Mouse (Mus musculus) liver, embryonic 14.5 days (tissue): ENCODE measurements at regions not wholly inside any gene's neighbourhood (a gene's known extent, or its start where the extent isn't known, plus 50 kb on each side); places are given as distances from the start of the nearest gene placed in this dataset.

Source experiments
- ATAC-seq: fragments of 200-750 bp; cut with Nextera tagmentation; 2 replicates; pipeline ENCODE4 v1.8.0; 2017; ENCODE audit warnings: moderate number of reproducible peaks, mild to moderate bottlenecking, moderate library complexity; ENCODE audit not compliant: insufficient read depth
- DNase-seq, 3 experiments: peaks; one replicate each; pipeline ENCODE4 v3.0.0-alpha.2; 2012 to 2013; ENCODE audit warnings: low read depth in 3 of 3, low spot score in 3 of 3
- H3K27ac ChIP-seq: fragments of 300-500 bp; sonication (generic); 2 replicates; pipeline ENCODE4 v1.5.1; 2014; ENCODE audit warnings: moderate library complexity, mild to moderate bottlenecking, control low read depth, inconsistent platforms
- H3K27me3 ChIP-seq: fragments of 300-500 bp; sonication (generic); 2 replicates; pipeline ENCODE4 v1.6.1; 2014; ENCODE audit warnings: mild to moderate bottlenecking, low read length, moderate library complexity; ENCODE audit not compliant: control insufficient read depth, insufficient read depth
- H3K36me3 ChIP-seq: fragments of 300-500 bp; sonication (generic); replicated peaks from 2 replicates; pipeline ENCODE4 v1.6.1; 2014; ENCODE audit warnings: low read depth; ENCODE audit not compliant: control insufficient read depth, insufficient read depth
- H3K4me1 ChIP-seq, 2 experiments: fragments of 200-500 bp in 1 of 2; fragments of 300-500 bp in 1 of 2; sonication (generic) in 1 of 2; replicated peaks; 2 replicates each; pipeline ENCODE4 v1.6.1; 2012 to 2014; ENCODE audit warnings: antibody characterized with exemption in 1 of 2, inconsistent platforms in 1 of 2, low read length in 1 of 2; ENCODE audit not compliant: control insufficient read depth in 2 of 2, insufficient read depth in 2 of 2
- H3K4me2 ChIP-seq: fragments of 300-500 bp; sonication (generic); 2 replicates; pipeline ENCODE4 v1.6.1; 2014; ENCODE audit warnings: low read depth, mild to moderate bottlenecking, control low read depth, moderate library complexity
- H3K4me3 ChIP-seq, 2 experiments: fragments of 200-500 bp in 1 of 2; fragments of 300-500 bp in 1 of 2; sonication (generic) in 1 of 2; 2 replicates each; pipeline ENCODE4 v1.5.1; 2012 to 2014; ENCODE audit warnings: low read depth in 2 of 2, low read length in 2 of 2, mild to moderate bottlenecking in 2 of 2, control low read depth in 1 of 2, inconsistent platforms in 1 of 2, moderate library complexity in 1 of 2; ENCODE audit not compliant: insufficient read depth in 1 of 2
- H3K9ac ChIP-seq: fragments of 300-500 bp; sonication (generic); replicated peaks from 2 replicates; pipeline ENCODE4 v1.6.1; 2014; ENCODE audit warnings: mild to moderate bottlenecking, control low read depth, moderate library complexity
- H3K9me3 ChIP-seq: fragments of 300-500 bp; sonication (generic); 2 replicates; pipeline ENCODE4 v1.6.1; 2016; ENCODE audit warnings: low read length, mixed read lengths; ENCODE audit not compliant: control insufficient read depth
- CTCF ChIP-seq: IDR thresholded peaks from 2 replicates; pipeline ENCODE4 v1.5.1; 2016; ENCODE audit warnings: antibody characterized with exemption, low read depth, control low read depth
- EP300 ChIP-seq: IDR thresholded peaks from 2 replicates; pipeline ENCODE4 v1.6.1; 2016; ENCODE audit warnings: antibody characterized with exemption, low read depth
- WGBS: fragments of 180-500 bp; shearing (Covaris S2); extraction: QIAGEN DNeasy Blood & Tissue Kit; methylation state at CpG from one replicate; pipeline ENCODE4 v1.1.7; 2014; ENCODE audit not compliant: insufficient replicate concordance; 5-methylcytosine and 5-hydroxymethylcytosine counted together

GRCm38 (mm10) chr14:25168310-25168709 is 290.7 kb upstream of the Zmiz1 start:
- Histone ChIP-seq H3K27ac (no peak overlapping the region), H3K36me3 (no peaks in the 10 kb centered on the region), H3K9ac (no peak overlapping the region), H3K4me2 (no peak overlapping the region), H3K27me3 (no peaks in the 10 kb centered on the region), H3K4me3 (no peak overlapping the region), H3K9me3 (no peaks in the 10 kb centered on the region), H3K4me1 (no peaks in the 10 kb centered on the region)
- DNase-seq (no peak), ATAC-seq (no peak)
- WGBS, result 47% methylated on average over 5 of the region's 5 CpGs
- no peak for TF ChIP-seq EP300
- no peak for TF ChIP-seq CTCF

GRCm38 (mm10) chr14:25173281-25173680 is 285.7 kb upstream of the Zmiz1 start:
- no peak overlapping the region for H3K4me2 ChIP-seq
- ATAC-seq, result no peak
- TF ChIP-seq CTCF, result no peak
- no peak for TF ChIP-seq EP300
- no peak overlapping the region for H3K27ac ChIP-seq
- H3K27me3 ChIP-seq, result no peaks in the 10 kb centered on the region
- no peak overlapping the region for H3K9ac ChIP-seq
- no peak for DNase-seq
- no peaks in the 10 kb centered on the region for H3K4me1 ChIP-seq
- H3K4me3 ChIP-seq, result no peak overlapping the region
- H3K9me3 ChIP-seq, result no peaks in the 10 kb centered on the region
- no peaks in the 10 kb centered on the region for H3K36me3 ChIP-seq
- WGBS, result 41% methylated on average over 6 of the region's 6 CpGs

- WGBS, result 59% methylated on average over 6 of the region's 6 CpGs
- Histone ChIP-seq H3K4me1 (no peaks in the 10 kb centered on the region), H3K4me2 (no peak overlapping the region), H3K4me3 (no peak overlapping the region), H3K36me3 (no peaks in the 10 kb centered on the region), H3K27ac (no peak overlapping the region), H3K9me3 (no peaks in the 10 kb centered on the region), H3K9ac (no peak overlapping the region), H3K27me3 (no peaks in the 10 kb centered on the region)
- no peak for ATAC-seq
- no peak for DNase-seq
- TF ChIP-seq CTCF (no peak), EP300 (no peak)
Measured at GRCm38 (mm10) chr14:25173873-25174272, 285.1 kb upstream of the Zmiz1 start.

- Histone ChIP-seq H3K9ac (no peak overlapping the region), H3K4me1 (no peaks in the 10 kb centered on the region), H3K27ac (no peak overlapping the region), H3K9me3 (no peaks in the 10 kb centered on the region), H3K27me3 (no peaks in the 10 kb centered on the region), H3K36me3 (no peaks in the 10 kb centered on the region), H3K4me3 (no peak overlapping the region), H3K4me2 (no peak overlapping the region)
- WGBS, result 33% methylated on average over 2 of the region's 2 CpGs
- ATAC-seq (no peak), DNase-seq (no peak)
- TF ChIP-seq CTCF (no peak), EP300 (no peak)
Measured at GRCm38 (mm10) chr14:25174402-25174801, 284.6 kb upstream of the Zmiz1 start.

GRCm38 (mm10) chr14:25176206-25176605 is 282.8 kb upstream of the Zmiz1 start:
- H3K4me1 ChIP-seq, result no peaks in the 10 kb centered on the region; a peak in 1 of 4 replicates
- H3K27me3 ChIP-seq, result no peaks in the 10 kb centered on the region
- H3K4me3 ChIP-seq, result no peak overlapping the region
- no peak overlapping the region for H3K9ac ChIP-seq
- H3K36me3 ChIP-seq, result no peaks in the 10 kb centered on the region
- no peak for DNase-seq
- no peak for TF ChIP-seq CTCF
- WGBS, result 28% methylated on average over 6 of the region's 6 CpGs
- ATAC-seq, result no peak
- no peak overlapping the region for H3K4me2 ChIP-seq
- no peak overlapping the region for H3K27ac ChIP-seq
- H3K9me3 ChIP-seq, result no peaks in the 10 kb centered on the region

- no peak for TF ChIP-seq EP300
- no peak for TF ChIP-seq CTCF
- no peak for ATAC-seq
Measured at GRCm38 (mm10) chr14:25180126-25180525, 278.9 kb upstream of the Zmiz1 start.

More at GRCm38 (mm10) chr14:25180126-25180525, 278.9 kb upstream of the Zmiz1 start:
- H3K4me3 ChIP-seq, result no peak overlapping the region
- no peak overlapping the region for H3K27ac ChIP-seq
- WGBS, result 62% methylated on average over 9 of the region's 9 CpGs
- no peaks in the 10 kb centered on the region for H3K36me3 ChIP-seq
- no peak overlapping the region for H3K9ac ChIP-seq
- H3K9me3 ChIP-seq, result no peaks in the 10 kb centered on the region
- no peaks in the 10 kb centered on the region for H3K27me3 ChIP-seq
- no peaks in the 10 kb centered on the region; a peak in 1 of 4 replicates for H3K4me1 ChIP-seq
- no peak for DNase-seq
- H3K4me2 ChIP-seq, result no peak overlapping the region
